Mouse (Mus musculus) granulocyte monocyte progenitor cell, adult 5-6 weeks (primary cell): ENCODE measurements at regions not wholly inside any gene's neighbourhood (a gene's known extent, or its start where the extent isn't known, plus 50 kb on each side); places are given as distances from the start of the nearest gene placed in this dataset.

Source experiments
- ATAC-seq: replicated peaks from 2 replicates; pipeline ENCODE4 v1.8.0; 2016; ENCODE audit warnings: mild to moderate bottlenecking, moderate TSS enrichment, inconsistent platforms; ENCODE audit not compliant: poor library complexity, severe bottlenecking

- ATAC-seq: peak; percentile 74
Observed at GRCm38 (mm10) chr4:95209322-95210119, 157.5 kb upstream of the Jun start.

GRCm38 (mm10) chr4:95212561-95212960 lies 160.5 kb upstream of the Jun start:
- ATAC-seq: no peak

- peak; percentile 33 for ATAC-seq
Observed at GRCm38 (mm10) chr4:95213026-95213425, 161.0 kb upstream of the Jun start.

GRCm38 (mm10) chr4:95214026-95214425 lies 162.0 kb upstream of the Jun start:
- no peak for ATAC-seq

- peak; percentile 76 for ATAC-seq
Observed at GRCm38 (mm10) chr4:95215187-95215586, 163.2 kb upstream of the Jun start.

GRCm38 (mm10) chr4:95230461-95230860 lies 178.4 kb upstream of the Jun start:
- peak; percentile 96 for ATAC-seq

GRCm38 (mm10) chr4:95233034-95233433 lies 181.0 kb upstream of the Jun start:
- no peak for ATAC-seq

GRCm38 (mm10) chr4:95234030-95234555 lies 182.1 kb upstream of the Jun start:
- ATAC-seq: no peak

- ATAC-seq: peak; percentile 87
Observed at GRCm38 (mm10) chr4:95247977-95248376, 196.0 kb upstream of the Jun start.

- ATAC-seq: no peak
Observed at GRCm38 (mm10) chr4:95249031-95249430, 197.0 kb upstream of the Jun start.

GRCm38 (mm10) chr4:95250083-95250482 lies 198.1 kb upstream of the Jun start:
- ATAC-seq: peak; percentile 78

- ATAC-seq: peak; percentile 74
Observed at GRCm38 (mm10) chr4:95269766-95270165, 217.7 kb upstream of the Jun start.

GRCm38 (mm10) chr4:95270389-95270788 lies 218.4 kb upstream of the Jun start:
- peak; percentile 88 for ATAC-seq

- ATAC-seq: no peak
Observed at GRCm38 (mm10) chr4:95276231-95276630, 224.2 kb upstream of the Jun start.

GRCm38 (mm10) chr4:95277989-95278713 lies 226.1 kb upstream of the Jun start:
- peak; percentile 76 for ATAC-seq

- ATAC-seq: no peak
Observed at GRCm38 (mm10) chr4:95278714-95279095, 226.7 kb upstream of the Jun start.

GRCm38 (mm10) chr4:95279200-95279599 lies 227.2 kb upstream of the Jun start:
- no peak for ATAC-seq

GRCm38 (mm10) chr4:95282083-95282482 lies 230.1 kb upstream of the Jun start:
- ATAC-seq: no peak

GRCm38 (mm10) chr4:95283789-95284188 lies 231.8 kb upstream of the Jun start:
- no peak for ATAC-seq

- no peak for ATAC-seq
Observed at GRCm38 (mm10) chr4:95284192-95284591, 232.2 kb upstream of the Jun start.

- no peak for ATAC-seq
Observed at GRCm38 (mm10) chr4:95284696-95285095, 232.7 kb upstream of the Jun start.
